Mouse (Mus musculus): ENCODE results near the gene Rps15.

Rps15 gene

GRCm38 (mm10) chr10:80343425-80343895 is 51.2 kb downstream of the Rps15 start:
- DNase-seq, result no peak

Measured in right cerebral cortex, postnatal 14 days (tissue).